Mouse (Mus musculus) liver, postnatal 0 days (tissue): Measurements from ENCODE around the gene Lmo1. TPM values are rescaled to one million over a fixed set of nuclear protein-coding genes. Genes with fewer than 3 reads are reported as not detected.

Experiments
- polyA plus RNA-seq: library from polyadenylated mRNA; unstranded; fragments of >200 nt; fragmentation: Nextera tagmentation; extraction: Ambion mirVana; gene quantifications from 2 replicates; pipeline ENCODE4 v1.2.1, GENCODE M21; 2015

Gene Lmo1
- polyA plus RNA-seq, 1 experiment from 2014 or later, result 1.8 TPM

Other genes with a start within 250 kb of the Lmo1 start
- gene Nlrp10, start 245.0 kb downstream of the Lmo1 start, polyA plus RNA-seq, result not detected in 2 replicates
- 34.6 and 36.9 TPM in 2 replicates for gene Eif3f, start 240.8 kb downstream of the Lmo1 start, polyA plus RNA-seq
- gene Tub, start 224.9 kb downstream of the Lmo1 start, polyA plus RNA-seq, result not detected in 2 replicates
- gene Ric3, start 91.9 kb downstream of the Lmo1 start, polyA plus RNA-seq, result 0.33 and 0.36 TPM in 2 replicates